Mouse (Mus musculus) lung, postnatal 0 days (tissue): ENCODE data around the gene Tcf12. TPM values are rescaled to one million over a fixed set of nuclear protein-coding genes. Genes with fewer than 3 reads are reported as not detected.
A peak's percentile ranks its signal among the peaks of the same experiment; 100 is the strongest.

ENCODE experiments used
- ATAC-seq: fragments of 200-750 bp; cut with Nextera tagmentation; 2 replicates; pipeline ENCODE4 v1.8.0; 2017; ENCODE audit warnings: moderate library complexity
- DNase-seq: peaks from one replicate; pipeline ENCODE4 v3.0.0-alpha.2; 2016; ENCODE audit warnings: low spot score
- H3K27ac ChIP-seq: fragments of 300-500 bp; sonication (generic); 2 replicates; pipeline ENCODE4 v1.5.1; 2014; ENCODE audit warnings: antibody characterized with exemption, mild to moderate bottlenecking, low read length, mixed read lengths
- H3K27me3 ChIP-seq: fragments of 300-500 bp; sonication (generic); replicated peaks from 2 replicates; pipeline ENCODE4 v1.6.1; 2014; ENCODE audit warnings: low read length, mixed read lengths; ENCODE audit not compliant: insufficient read depth
- H3K36me3 ChIP-seq: fragments of 300-500 bp; sonication (generic); 2 replicates; pipeline ENCODE4 v1.6.1; 2014; ENCODE audit warnings: low read length, mixed read lengths; ENCODE audit not compliant: insufficient read depth
- H3K4me1 ChIP-seq: fragments of 300-500 bp; sonication (generic); 2 replicates; pipeline ENCODE4 v1.6.1; 2014; ENCODE audit warnings: antibody characterized with exemption, low read depth, low read length, mixed read lengths; ENCODE audit not compliant: insufficient read depth
- H3K4me2 ChIP-seq: fragments of 300-500 bp; sonication (generic); replicated peaks from 2 replicates; pipeline ENCODE4 v1.6.1; 2014; ENCODE audit warnings: low read depth, mild to moderate bottlenecking, low read length, moderate library complexity, mixed read lengths
- H3K4me3 ChIP-seq: fragments of 300-500 bp; sonication (generic); 2 replicates; pipeline ENCODE4 v1.5.1; 2014; ENCODE audit warnings: low read depth, low read length
- H3K9ac ChIP-seq: fragments of 300-500 bp; sonication (generic); replicated peaks from 2 replicates; pipeline ENCODE4 v1.6.1; 2014; ENCODE audit warnings: low read depth, mild to moderate bottlenecking
- H3K9me3 ChIP-seq: fragments of 300-500 bp; sonication (generic); 2 replicates; pipeline ENCODE4 v1.6.1; 2016; ENCODE audit warnings: low read length, mixed read lengths
- CTCF ChIP-seq: IDR thresholded peaks from 2 replicates; pipeline ENCODE4 v1.5.1; 2016; ENCODE audit warnings: antibody characterized with exemption, mild to moderate bottlenecking
- EP300 ChIP-seq: IDR thresholded peaks from 2 replicates; pipeline ENCODE4 v1.6.1; 2016; ENCODE audit warnings: antibody characterized with exemption, mild to moderate bottlenecking, control low read depth
- WGBS: fragments of 180-500 bp; shearing (Covaris S2); extraction: QIAGEN DNeasy Blood & Tissue Kit; methylation state at CpG from one replicate; pipeline ENCODE4 v1.1.7; 2014; 5-methylcytosine and 5-hydroxymethylcytosine counted together
- polyA plus RNA-seq: library from polyadenylated mRNA; unstranded; fragments of >200 nt; fragmentation: Nextera tagmentation; extraction: Ambion mirVana; gene quantifications from 2 replicates; pipeline ENCODE4 v1.2.1, GENCODE M21; 2015

The Tcf12 gene
- polyA plus RNA-seq, 1 experiment from 2014 or later, result 34.1 TPM

DNA sequence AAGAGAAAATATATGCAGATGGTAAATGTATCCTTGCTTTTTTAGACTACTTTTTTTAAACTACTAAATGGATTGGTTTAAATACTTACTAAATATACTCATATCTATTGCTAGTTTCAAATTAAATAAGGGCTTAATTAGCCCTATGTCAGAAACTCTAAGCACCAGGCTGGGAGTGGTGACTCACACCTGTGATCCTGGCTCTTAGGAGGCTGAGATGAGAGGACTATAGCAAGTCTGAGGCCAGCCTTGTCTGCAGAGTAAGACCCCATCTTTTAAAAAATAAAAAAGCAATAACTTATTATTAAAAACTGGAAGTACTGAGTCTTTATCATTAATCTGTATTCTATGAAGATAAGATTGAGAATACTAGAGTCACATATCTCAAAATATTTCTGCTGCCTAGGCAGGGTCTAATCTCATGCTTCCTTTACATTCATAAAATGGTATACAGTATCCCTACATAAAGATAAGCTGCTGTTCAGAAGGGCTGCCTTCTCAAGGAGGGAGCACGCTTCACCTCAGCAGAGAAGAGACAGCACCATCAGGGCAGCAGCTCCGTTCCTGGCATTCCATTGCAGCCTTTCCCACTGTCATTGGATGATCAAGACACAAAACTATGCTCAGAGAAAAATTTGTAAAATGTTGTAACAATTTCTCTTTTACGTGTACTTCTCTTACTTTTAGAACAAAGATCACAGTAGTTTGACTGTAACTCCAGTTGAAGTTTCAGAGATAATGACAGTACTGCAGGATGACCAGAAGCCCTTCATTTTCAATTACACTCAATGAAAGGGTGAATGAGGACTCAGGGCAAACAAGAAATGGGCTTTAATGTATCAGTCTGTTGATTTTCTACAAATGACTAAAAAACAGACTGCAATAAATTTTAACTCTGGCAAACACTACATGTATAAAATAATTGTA, 181.0 kb downstream of the Tcf12 start:
- DNase-seq, result no peak
- no peak for ATAC-seq
- H3K9me3 ChIP-seq, result no peaks in the 10 kb centered on the region
- no peaks in the 10 kb centered on the region for H3K27me3 ChIP-seq
- H3K4me1 ChIP-seq, result no peaks in the 10 kb centered on the region; the same call in 1 of the 2 replicates
- H3K4me3 ChIP-seq, result no peak overlapping the region
- no peak overlapping the region for H3K27ac ChIP-seq
- no peak overlapping the region for H3K4me2 ChIP-seq
- H3K36me3 ChIP-seq, result no peaks in the 10 kb centered on the region
- no peak overlapping the region for H3K9ac ChIP-seq
- WGBS, result 71% methylated on average over 3 of the region's 3 CpGs
- TF ChIP-seq EP300 (no peak), CTCF (no peak)

DNA sequence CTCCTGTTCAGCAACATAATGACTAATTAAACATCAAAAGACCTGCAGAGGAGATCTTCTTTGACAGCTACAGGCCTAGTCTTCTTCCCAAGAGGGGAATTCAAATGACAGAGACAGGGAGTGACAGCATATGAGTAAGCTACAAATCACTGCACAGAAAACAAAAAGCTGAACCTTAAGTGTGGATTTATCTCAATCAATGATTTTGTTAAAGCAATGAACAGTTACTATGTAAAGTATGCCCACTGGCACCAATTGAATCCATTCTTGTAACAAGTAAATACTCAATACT, 195.1 kb downstream of the Tcf12 start:
- Histone ChIP-seq H3K4me2 (no peak overlapping the region), H3K4me3 (no peak overlapping the region), H3K4me1 (no peaks in the 10 kb centered on the region), H3K9ac (no peak overlapping the region), H3K9me3 (no peaks in the 10 kb centered on the region), H3K36me3 (no peaks in the 10 kb centered on the region), H3K27ac (no peak overlapping the region), H3K27me3 (no peaks in the 10 kb centered on the region)
- no peak for DNase-seq
- ATAC-seq, result no peak
- TF ChIP-seq EP300, result no peak
- TF ChIP-seq CTCF, result no peak

DNA sequence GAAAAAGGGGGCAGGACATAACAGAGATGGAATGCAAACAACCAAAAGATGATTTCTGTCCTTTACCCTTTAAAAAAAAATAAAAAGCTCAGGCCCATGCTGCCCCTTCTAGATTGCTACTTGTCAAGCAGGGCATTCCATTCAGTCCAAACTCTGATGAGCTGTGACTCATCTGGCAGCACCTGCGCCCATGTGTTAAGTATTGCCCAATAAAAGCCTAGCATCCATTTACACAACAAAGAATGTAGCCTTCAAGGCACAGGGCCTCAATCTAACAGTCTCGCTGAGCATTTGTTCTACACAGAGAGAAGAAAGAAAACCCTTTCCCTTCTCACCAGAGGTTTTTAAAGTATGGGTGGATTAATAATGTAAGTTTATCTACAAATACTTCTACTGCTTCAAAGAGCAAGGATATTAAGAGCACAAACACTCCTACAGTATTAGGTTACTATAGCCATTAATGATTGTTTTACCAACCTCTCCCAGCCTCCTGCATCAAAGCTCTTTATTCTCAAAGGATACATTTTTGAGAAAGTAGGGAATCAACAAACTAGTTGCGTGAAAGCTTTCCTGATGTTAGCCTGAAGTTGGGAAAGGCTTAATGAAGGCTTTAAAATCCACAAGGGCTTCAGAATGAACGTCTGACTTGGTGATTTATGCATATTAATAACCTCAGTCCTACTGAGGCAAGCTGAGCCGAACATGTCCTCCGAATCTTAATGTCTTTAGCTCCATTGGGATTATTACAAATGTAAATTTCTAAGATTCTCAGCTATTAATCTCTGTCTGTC, 195.6 kb downstream of the Tcf12 start:
- H3K4me1 ChIP-seq, result no peaks in the 10 kb centered on the region
- ATAC-seq (peak; percentile 94), DNase-seq (peak; percentile 79)
- no peak overlapping the region for H3K9ac ChIP-seq
- TF ChIP-seq EP300, result peak; percentile 29; the same call in 1 of the 2 replicates
- TF ChIP-seq CTCF, result no peak
- no peaks in the 10 kb centered on the region for H3K36me3 ChIP-seq
- no peak overlapping the region for H3K27ac ChIP-seq
- H3K4me3 ChIP-seq, result no peak overlapping the region
- no peaks in the 10 kb centered on the region for H3K27me3 ChIP-seq
- 59% methylated on average over 6 of the region's 6 CpGs for WGBS
- H3K9me3 ChIP-seq, result no peaks in the 10 kb centered on the region
- H3K4me2 ChIP-seq, result no peak overlapping the region

DNA sequence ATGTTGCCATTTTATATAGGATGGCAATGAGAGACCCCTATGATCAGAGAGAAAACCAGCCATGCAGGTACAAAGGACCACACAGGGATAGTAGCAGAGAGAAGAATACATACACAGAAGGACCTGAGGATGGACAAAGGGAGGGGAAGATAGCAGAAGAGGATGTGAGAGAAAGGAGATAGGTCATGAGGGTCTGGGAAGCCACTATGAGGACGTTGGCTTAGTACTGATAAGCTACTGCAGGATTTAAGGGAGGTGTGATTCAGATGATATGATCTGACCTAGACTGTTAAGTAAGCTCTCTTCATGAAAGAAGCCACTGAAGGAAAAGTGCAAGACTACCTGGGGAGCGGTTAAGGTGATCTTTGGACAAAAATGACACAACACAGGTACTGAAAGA, 205.1 kb downstream of the Tcf12 start:
- 0 out of 2 replicates have a peak, but pooled peaks cover 6% of the 10 kb centered on the region for H3K36me3 ChIP-seq
- ATAC-seq (no peak), DNase-seq (no peak)
- H3K4me3 ChIP-seq, result no peak overlapping the region
- H3K27me3 ChIP-seq, result no peaks in the 10 kb centered on the region
- no peaks in the 10 kb centered on the region for H3K9me3 ChIP-seq
- H3K4me1 ChIP-seq, result no peaks in the 10 kb centered on the region
- TF ChIP-seq CTCF (no peak), EP300 (no peak)
- WGBS, result 66% methylated on average over 2 of the region's 2 CpGs
- H3K9ac ChIP-seq, result no peak overlapping the region
- H3K27ac ChIP-seq, result no peak overlapping the region
- H3K4me2 ChIP-seq, result no peak overlapping the region

DNA sequence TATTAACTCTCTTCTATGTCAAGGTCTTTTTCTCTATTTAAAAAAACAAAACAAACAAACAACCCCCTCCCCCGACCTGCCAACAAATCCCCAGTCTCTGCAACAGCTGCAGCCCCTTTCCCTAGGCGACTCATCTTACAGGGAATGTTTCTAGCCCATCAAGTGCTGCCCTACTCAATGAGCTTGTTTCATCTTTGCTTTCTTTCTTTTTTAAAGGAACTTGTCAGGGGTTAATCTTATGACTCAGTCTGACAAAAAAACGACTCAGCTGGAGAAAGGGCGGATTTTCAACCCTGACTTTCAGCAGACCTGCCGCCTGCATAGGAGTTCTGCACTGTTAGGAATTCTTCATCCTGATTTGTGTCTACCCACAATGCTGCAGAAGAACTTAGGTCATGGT, 212.8 kb downstream of the Tcf12 start:
- Histone ChIP-seq H3K9me3 (no peaks in the 10 kb centered on the region), H3K27me3 (no peaks in the 10 kb centered on the region), H3K27ac (no peak overlapping the region), H3K36me3 (no peaks in the 10 kb centered on the region), H3K4me2 (no peak overlapping the region), H3K4me1 (no peaks in the 10 kb centered on the region), H3K4me3 (no peak overlapping the region), H3K9ac (no peak overlapping the region)
- WGBS, result 39% methylated on average over 5 of the region's 5 CpGs
- no peak for ATAC-seq
- no peak for TF ChIP-seq EP300
- no peak for TF ChIP-seq CTCF
- no peak for DNase-seq

DNA sequence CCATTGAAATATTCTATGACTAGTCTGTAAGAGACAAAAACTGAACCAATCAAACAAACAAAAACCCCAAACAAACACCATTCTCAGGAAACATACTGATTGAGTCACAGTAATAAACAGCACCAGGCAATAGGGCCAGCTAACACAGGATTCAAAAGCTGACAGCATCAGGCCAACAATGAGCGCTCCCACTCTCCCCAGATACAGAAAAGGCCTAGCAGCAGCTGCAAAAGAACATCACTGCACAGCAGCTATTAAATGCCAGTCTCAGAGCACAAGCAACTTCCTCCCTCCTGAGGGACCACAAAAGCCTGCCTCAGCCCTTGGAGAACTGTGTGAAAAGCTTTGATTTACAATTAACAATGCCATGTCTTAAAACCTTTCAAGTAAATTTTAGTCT, 214.3 kb downstream of the Tcf12 start:
- H3K27me3 ChIP-seq, result no peaks in the 10 kb centered on the region

More for the DNA sequence above, 214.3 kb downstream of the Tcf12 start:
- H3K9me3 ChIP-seq, result no peaks in the 10 kb centered on the region
- H3K27ac ChIP-seq, result no peak overlapping the region
- no peak overlapping the region for H3K4me3 ChIP-seq
- DNase-seq (no peak), ATAC-seq (no peak)
- H3K4me2 ChIP-seq, result no peak overlapping the region
- no peak overlapping the region for H3K9ac ChIP-seq
- WGBS, result 59% methylated on average over 1 of the region's 1 CpGs
- no peaks in the 10 kb centered on the region for H3K36me3 ChIP-seq
- TF ChIP-seq EP300, result no peak
- no peak for TF ChIP-seq CTCF
- H3K4me1 ChIP-seq, result no peaks in the 10 kb centered on the region
